Mouse (Mus musculus) heart, embryonic 14.5 days (tissue): ENCODE measurements around the gene Fhod1. TPM values are rescaled to one million over a fixed set of nuclear protein-coding genes. Genes with fewer than 3 reads are reported as not detected.
"Not testable (repeated sequence)": the region's sequence is repeated elsewhere in the genome, so short reads cannot be mapped to it uniquely, and the experiment has no call there.

Experiments
- ATAC-seq: fragments of 200-750 bp; cut with Nextera tagmentation; 2 replicates; pipeline ENCODE4 v1.8.0; 2017; ENCODE audit warnings: low read depth, moderate TSS enrichment; ENCODE audit not compliant: insufficient number of reproducible peaks, insufficient read depth, low FRiP score
- H3K27ac ChIP-seq, 2 experiments: fragments of 200-500 bp in 1 of 2; fragments of 300-500 bp in 1 of 2; sonication (generic) in 1 of 2; replicated peaks in 1 of 2; 2 replicates each; pipeline ENCODE4 v1.5.1; 2012 to 2014; ENCODE audit warnings: low read depth in 2 of 2, low read length in 2 of 2, control low read depth in 1 of 2, mild to moderate bottlenecking in 1 of 2, mixed read lengths in 1 of 2; ENCODE audit not compliant: control insufficient read depth in 1 of 2, insufficient read depth in 1 of 2
- H3K27me3 ChIP-seq: fragments of 300-500 bp; sonication (generic); 2 replicates; pipeline ENCODE4 v1.6.1; 2014; ENCODE audit warnings: mild to moderate bottlenecking, low read length, control low read depth; ENCODE audit not compliant: control insufficient read depth, insufficient read depth
- H3K36me3 ChIP-seq: fragments of 300-500 bp; sonication (generic); 2 replicates; pipeline ENCODE4 v1.6.1; 2014; ENCODE audit warnings: mild to moderate bottlenecking, control low read depth, low read length, mixed read lengths; ENCODE audit not compliant: control insufficient read depth, insufficient read depth
- H3K4me1 ChIP-seq, 2 experiments: fragments of 200-500 bp in 1 of 2; fragments of 300-500 bp in 1 of 2; sonication (generic) in 1 of 2; 2 replicates each; pipeline ENCODE4 v1.6.1; 2012 to 2014; ENCODE audit warnings: low read length in 2 of 2, control low read depth in 1 of 2, mixed read lengths in 1 of 2; ENCODE audit not compliant: control insufficient read depth in 2 of 2, insufficient read depth in 2 of 2
- H3K4me2 ChIP-seq: fragments of 300-500 bp; sonication (generic); 2 replicates; pipeline ENCODE4 v1.6.1; 2014; ENCODE audit warnings: mild to moderate bottlenecking, low read length
- H3K4me3 ChIP-seq, 2 experiments: fragments of 200-500 bp in 1 of 2; fragments of 300-500 bp in 1 of 2; sonication (generic) in 1 of 2; 2 replicates each; pipeline ENCODE4 v1.5.1; 2012 to 2014; ENCODE audit warnings: low read length in 2 of 2, mild to moderate bottlenecking in 2 of 2, control low read depth in 1 of 2, low read depth in 1 of 2, moderate library complexity in 1 of 2; ENCODE audit not compliant: control insufficient read depth in 1 of 2, insufficient read depth in 1 of 2
- H3K9ac ChIP-seq: fragments of 300-500 bp; sonication (generic); 2 replicates; pipeline ENCODE4 v1.6.1; 2014; ENCODE audit warnings: mild to moderate bottlenecking, low read length
- H3K9me3 ChIP-seq: fragments of 300-500 bp; sonication (generic); 2 replicates; pipeline ENCODE4 v1.6.1; 2016; ENCODE audit warnings: low read length, control low read depth; ENCODE audit not compliant: control insufficient read depth
- WGBS: fragments of 180-500 bp; shearing (Covaris S2); extraction: QIAGEN DNeasy Blood & Tissue Kit; methylation state at CpG from one replicate; pipeline ENCODE4 v1.1.7; 2014; 5-methylcytosine and 5-hydroxymethylcytosine counted together
- polyA plus RNA-seq: library from polyadenylated mRNA; unstranded; fragments of >200 nt; fragmentation: Nextera tagmentation; extraction: Ambion mirVana; gene quantifications from 2 replicates; pipeline ENCODE4 v1.2.1, GENCODE M21; 2014

Fhod1 gene
- polyA plus RNA-seq, 1 experiment from 2014 or later = 2.2 TPM

DNA sequence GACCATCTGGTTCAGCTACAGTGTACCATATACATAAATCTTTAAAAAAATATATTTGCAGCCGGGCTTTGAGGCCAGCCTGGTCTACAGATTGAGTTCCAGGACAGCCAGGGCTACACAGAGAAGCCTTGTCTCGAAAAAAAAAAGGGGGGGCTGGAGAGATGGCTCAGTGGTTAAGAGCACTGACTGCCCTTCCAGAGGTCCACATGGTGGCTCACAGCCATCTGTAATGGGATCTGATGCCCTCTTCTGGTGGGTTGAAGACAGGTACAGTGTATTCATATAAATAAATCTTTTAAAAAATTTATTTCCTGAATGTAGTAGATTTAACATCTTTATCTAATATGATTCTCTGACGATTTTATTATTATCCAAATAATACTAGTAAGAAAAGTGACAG is 56.0 kb downstream of the Fhod1 start:
- not testable (repeated sequence) for ATAC-seq, H3K27ac ChIP-seq, H3K4me2 ChIP-seq, H3K9ac ChIP-seq, H3K4me3 ChIP-seq, H3K4me1 ChIP-seq, H3K27me3 ChIP-seq, H3K36me3 ChIP-seq, H3K9me3 ChIP-seq
- 57% methylated on average over 3 of the region's 3 CpGs for WGBS

DNA sequence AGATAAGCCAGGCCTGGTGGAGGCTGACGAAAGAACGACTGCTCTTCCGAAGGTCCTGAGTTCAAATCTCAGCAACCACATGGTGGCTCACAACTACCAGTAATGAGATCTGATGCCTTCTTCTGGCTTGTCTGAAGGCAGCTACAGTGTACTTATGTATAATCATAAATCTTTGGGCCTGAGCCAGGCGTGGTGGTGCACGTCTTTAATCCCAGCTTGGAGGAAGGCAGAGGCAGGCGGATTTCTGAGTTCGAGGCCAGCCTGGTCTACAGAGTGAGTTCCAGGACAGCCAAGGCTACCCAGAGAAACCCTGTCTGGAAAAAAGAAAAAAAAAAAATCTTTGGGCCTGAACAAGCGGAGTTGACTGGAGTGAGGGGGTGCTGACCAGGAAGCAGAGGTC is 56.4 kb downstream of the Fhod1 start:
- 75% methylated on average over 8 of the region's 8 CpGs for WGBS

DNA sequence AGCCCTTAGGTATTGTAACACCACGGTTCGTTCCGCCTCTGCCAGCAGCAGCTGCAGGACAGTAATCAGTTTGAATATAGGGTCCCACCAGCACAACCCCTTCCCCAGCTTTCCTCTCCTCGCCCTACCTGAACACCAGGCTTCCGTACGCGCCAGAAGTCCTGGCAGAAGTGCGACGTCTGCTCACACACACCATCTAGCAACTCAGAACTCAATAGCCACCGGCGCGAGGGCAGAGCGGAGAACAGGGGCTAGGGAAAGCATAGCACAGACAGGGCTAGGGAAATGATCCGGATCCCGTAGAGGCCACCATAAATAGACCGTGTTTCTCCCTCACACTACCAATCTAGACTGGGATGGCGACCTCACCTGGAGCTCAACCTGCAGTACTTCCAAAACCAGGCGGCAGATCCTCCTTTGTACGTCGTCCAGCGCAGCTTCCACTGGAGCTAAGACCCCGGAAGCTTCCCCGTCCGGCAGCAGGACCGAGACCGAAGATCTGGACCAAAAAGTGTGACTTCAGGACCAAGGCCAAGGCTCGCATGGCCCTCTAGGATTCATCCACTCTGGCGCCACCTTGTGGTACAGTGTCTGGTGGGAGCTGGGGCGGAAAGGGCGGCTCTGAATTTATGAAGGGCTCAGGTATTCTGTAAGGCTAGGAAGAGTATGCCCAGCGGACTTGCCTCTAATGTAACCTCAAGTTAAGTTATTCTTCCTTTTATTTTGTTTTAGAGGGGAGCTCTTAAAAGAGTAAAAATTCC is 57.0 kb downstream of the Fhod1 start:
- peaks cover 6 to 8% of the 10 kb centered on the region in 2 experiments for H3K4me1 ChIP-seq
- no peak overlapping the region for H3K9ac ChIP-seq
- WGBS = 8% methylated on average over 31 of the region's 31 CpGs
- peak overlapping the region; percentile 84 for H3K4me2 ChIP-seq
- ATAC-seq = no peak
- peaks cover 8% of the 10 kb centered on the region for H3K27me3 ChIP-seq
- peak overlapping the region in 1 of 2 experiments; percentile 53; a peak in 1 of 4 replicates for H3K4me3 ChIP-seq
- H3K9me3 ChIP-seq = no peaks in the 10 kb centered on the region
- H3K27ac ChIP-seq = no peak overlapping the region
- no peaks in the 10 kb centered on the region for H3K36me3 ChIP-seq

More for the DNA sequence above, 56.4 kb downstream of the Fhod1 start:
- not testable (repeated sequence) for H3K9ac ChIP-seq, H3K36me3 ChIP-seq, ATAC-seq, H3K4me1 ChIP-seq, H3K4me3 ChIP-seq, H3K9me3 ChIP-seq, H3K27me3 ChIP-seq, H3K4me2 ChIP-seq, H3K27ac ChIP-seq

DNA sequence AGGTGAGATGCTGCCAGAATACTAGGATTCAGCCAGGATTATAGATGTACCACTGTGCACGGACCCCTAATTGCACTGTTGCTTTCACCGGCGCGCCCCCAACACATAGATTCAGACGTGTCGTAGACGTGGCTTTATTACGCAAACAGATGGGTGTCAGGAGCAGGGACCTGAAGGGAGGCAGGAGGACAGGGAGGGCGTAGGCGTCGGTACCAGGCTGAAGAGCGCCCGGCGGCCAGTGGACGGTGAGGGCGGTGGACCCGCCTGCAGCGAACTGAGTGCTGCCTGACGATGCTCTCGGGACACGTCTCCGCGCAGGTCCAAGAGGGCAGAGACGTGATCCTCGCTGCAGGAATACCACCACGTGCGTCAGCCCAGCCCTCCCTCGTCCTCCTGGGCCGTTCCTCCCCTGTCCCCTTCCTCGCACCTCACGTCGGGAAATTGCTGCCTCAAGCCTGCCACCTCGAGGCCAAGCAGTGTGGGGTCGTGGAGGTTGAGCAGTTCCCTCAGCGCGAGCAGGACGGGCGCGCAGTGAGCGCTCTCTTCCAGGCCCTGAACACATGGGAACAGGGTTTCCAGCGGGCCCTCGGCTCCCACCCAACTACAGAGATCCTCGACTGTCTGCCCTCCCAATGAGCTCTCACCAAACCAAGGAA is 57.8 kb downstream of the Fhod1 start, which contains the start of gene 4931428F04Rik:
Gene 4931428F04Rik, minus strand, starts transcription at position 60 of the 656 bp plus-strand sequence.
- Histone ChIP-seq H3K4me3 (peak within 1 kb of the TSS; percentile 53 to 61), H3K9me3 (no peaks in the 10 kb centered on the region), H3K4me2 (peak within 1 kb of the TSS; percentile 84), H3K27me3 (peaks cover 8% of the 10 kb centered on the region), H3K27ac (peak within 1 kb of the TSS; percentile 45 to 67; a peak in 2 of 4 replicates), H3K4me1 (peaks cover 6 to 8% of the 10 kb centered on the region in 2 experiments), H3K36me3 (0 out of 2 replicates have a peak, but pooled peaks cover under 1% of the 10 kb centered on the region), H3K9ac (peak within 1 kb of the TSS; percentile 66)
- 4% methylated on average over 43 of the region's 43 CpGs for WGBS
- peak; percentile 5 for ATAC-seq

DNA sequence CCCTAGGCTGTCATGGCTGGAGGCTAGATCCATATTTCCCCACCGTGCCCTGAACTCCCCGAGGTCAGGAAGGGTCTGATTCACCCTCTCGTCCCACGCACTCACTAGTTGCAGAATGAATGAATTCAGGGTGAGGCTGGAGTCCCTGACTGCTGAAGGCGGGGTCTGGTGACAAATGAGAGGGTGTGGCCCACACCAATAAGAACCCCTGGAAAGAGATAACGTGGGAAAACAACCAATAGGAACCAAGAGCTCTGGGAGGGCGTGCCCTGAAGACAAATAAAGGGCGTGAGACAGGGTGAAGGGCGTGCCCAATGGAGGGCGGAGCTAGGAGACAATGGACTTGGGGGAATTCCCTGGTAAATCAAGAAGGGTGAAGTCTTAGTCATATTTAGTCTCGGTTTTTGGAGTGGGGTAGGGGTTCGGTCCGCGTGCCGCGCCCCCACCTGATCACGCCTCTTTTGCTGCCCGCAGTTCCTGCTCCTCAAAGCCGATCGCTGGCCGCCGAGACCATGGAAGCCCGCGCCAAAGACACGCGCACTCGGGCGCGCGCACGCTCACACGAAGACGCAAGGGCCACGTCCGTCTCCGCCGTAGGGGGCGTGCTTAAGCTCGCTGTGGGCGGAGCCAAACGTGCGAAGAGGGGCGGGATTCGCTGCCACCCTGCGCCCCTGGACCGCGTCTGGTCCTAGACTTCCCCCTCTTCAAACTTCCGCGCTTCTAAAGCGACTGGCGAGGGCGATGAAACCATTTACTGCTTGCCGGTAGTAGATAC is 58.6 kb downstream of the Fhod1 start:
- 1% methylated on average over 53 of the region's 53 CpGs for WGBS
- H3K27me3 ChIP-seq = peaks cover 8% of the 10 kb centered on the region
- peak; percentile 86 for ATAC-seq

DNA sequence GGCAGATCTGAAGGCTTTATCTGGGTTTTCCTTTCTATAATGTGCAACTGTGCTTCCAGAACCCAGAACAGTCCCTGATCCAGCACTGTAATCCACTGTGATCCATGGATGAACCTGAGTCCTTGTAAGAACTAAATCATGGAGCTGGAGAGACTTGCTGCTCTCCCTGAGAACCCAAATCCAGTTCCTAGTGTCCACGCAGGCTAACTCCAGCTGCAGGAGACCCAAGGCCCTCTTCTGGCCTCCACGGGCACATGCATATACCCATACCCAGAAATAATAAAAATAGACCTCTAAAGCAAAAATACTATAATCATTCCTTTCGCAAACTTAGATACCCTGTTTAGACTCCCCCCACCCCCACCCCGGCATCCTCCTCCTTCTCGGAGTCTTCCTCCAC is 59.5 kb downstream of the Fhod1 start:
- 83% methylated on average over 5 of the region's 5 CpGs for WGBS
- H3K4me1 ChIP-seq = peaks cover 6 to 8% of the 10 kb centered on the region in 2 experiments
- H3K36me3 ChIP-seq = 0 out of 2 replicates have a peak, but pooled peaks cover 5% of the 10 kb centered on the region
- no peak for ATAC-seq
- H3K4me3 ChIP-seq = peak overlapping the region in 1 of 2 experiments; percentile 53; a peak in 1 of 4 replicates
- no peak overlapping the region for H3K27ac ChIP-seq
- no peak overlapping the region for H3K9ac ChIP-seq
- peaks cover 8% of the 10 kb centered on the region for H3K27me3 ChIP-seq
- H3K9me3 ChIP-seq = no peaks in the 10 kb centered on the region
- no peak overlapping the region for H3K4me2 ChIP-seq

More for the DNA sequence above, 58.6 kb downstream of the Fhod1 start:
- H3K9me3 ChIP-seq = no peaks in the 10 kb centered on the region
- H3K9ac ChIP-seq = peak overlapping the region; percentile 66
- peak overlapping the region; percentile 84 for H3K4me2 ChIP-seq
- H3K4me3 ChIP-seq = peak overlapping the region; percentile 53 to 61
- H3K27ac ChIP-seq = peak overlapping the region; percentile 45 to 67; a peak in 2 of 4 replicates
- 0 out of 2 replicates have a peak, but pooled peaks cover 5% of the 10 kb centered on the region for H3K36me3 ChIP-seq
- H3K4me1 ChIP-seq = peaks cover 6 to 8% of the 10 kb centered on the region in 2 experiments

- H3K27ac ChIP-seq = no peak overlapping the region
- no peak for ATAC-seq
- 0 out of 2 replicates have a peak, but pooled peaks cover 5% of the 10 kb centered on the region for H3K36me3 ChIP-seq
- no peak overlapping the region for H3K4me3 ChIP-seq
- H3K27me3 ChIP-seq = peaks cover 8% of the 10 kb centered on the region
- peaks cover 6 to 8% of the 10 kb centered on the region in 2 experiments for H3K4me1 ChIP-seq
- H3K9me3 ChIP-seq = no peaks in the 10 kb centered on the region
- H3K9ac ChIP-seq = no peak overlapping the region
- 85% methylated on average over 4 of the region's 4 CpGs for WGBS
- H3K4me2 ChIP-seq = no peak overlapping the region
Observed at GRCm38 (mm10) chr8:105286907-105287306, 60.8 kb downstream of the Fhod1 start.
